Mouse (Mus musculus): Measurements from ENCODE around the gene Spata45. TPM values are rescaled to one million over a fixed set of nuclear protein-coding genes. Genes with fewer than 3 reads are reported as not detected.
"Not testable (repeated sequence)": the region's sequence is repeated elsewhere in the genome, so short reads cannot be mapped to it uniquely, and the experiment has no call there.

Gene Spata45
- polyA plus RNA-seq, 1 experiment from 2014 or later, result not detected

- Histone ChIP-seq H3K9ac (replicated peaks; ENCODE audit: low read length) (no peak overlapping the region), H3K27me3 (ENCODE audit: control insufficient read depth, insufficient read depth, low read length) (no peaks in the 10 kb centered on the region), H3K27ac (replicated peaks; ENCODE audit: low read depth, low read length) (no peak overlapping the region), H3K9me3 (ENCODE audit: control insufficient read depth, low read length) (no peaks in the 10 kb centered on the region), H3K36me3 (ENCODE audit: control insufficient read depth, insufficient read depth, low read length) (no peaks in the 10 kb centered on the region), H3K4me3 (replicated peaks; ENCODE audit: low read depth, low read length) (no peak overlapping the region), H3K4me1 (ENCODE audit: control insufficient read depth, insufficient read depth, low read length) (peaks cover 2% of the 10 kb centered on the region), H3K4me2 (ENCODE audit: low read length) (no peak overlapping the region)
- no peak for ATAC-seq (ENCODE audit: low FRiP score, low TSS enrichment)
- peak; percentile 4 for DNase-seq
- WGBS, result 46% methylated on average over 10 of the region's 10 CpGs
Observed at GRCm38 (mm10) chr1:191030182-191030581, 6.3 kb upstream of the Spata45 start.

- H3K9me3 ChIP-seq (ENCODE audit: control insufficient read depth, low read length); H3K27me3 ChIP-seq (ENCODE audit: control insufficient read depth, insufficient read depth, low read length); H3K4me3 ChIP-seq (replicated peaks; ENCODE audit: low read depth, low read length); H3K9ac ChIP-seq (replicated peaks; ENCODE audit: low read length); DNase-seq; H3K4me1 ChIP-seq (ENCODE audit: control insufficient read depth, insufficient read depth, low read length); H3K4me2 ChIP-seq (ENCODE audit: low read length); ATAC-seq (ENCODE audit: low FRiP score, low TSS enrichment); H3K36me3 ChIP-seq (ENCODE audit: control insufficient read depth, insufficient read depth, low read length); H3K27ac ChIP-seq (replicated peaks; ENCODE audit: low read depth, low read length): not testable (repeated sequence)
- 84% methylated on average over 6 of the region's 6 CpGs for WGBS
Observed at GRCm38 (mm10) chr1:191030922-191031425, 5.5 kb upstream of the Spata45 start.

DNA sequence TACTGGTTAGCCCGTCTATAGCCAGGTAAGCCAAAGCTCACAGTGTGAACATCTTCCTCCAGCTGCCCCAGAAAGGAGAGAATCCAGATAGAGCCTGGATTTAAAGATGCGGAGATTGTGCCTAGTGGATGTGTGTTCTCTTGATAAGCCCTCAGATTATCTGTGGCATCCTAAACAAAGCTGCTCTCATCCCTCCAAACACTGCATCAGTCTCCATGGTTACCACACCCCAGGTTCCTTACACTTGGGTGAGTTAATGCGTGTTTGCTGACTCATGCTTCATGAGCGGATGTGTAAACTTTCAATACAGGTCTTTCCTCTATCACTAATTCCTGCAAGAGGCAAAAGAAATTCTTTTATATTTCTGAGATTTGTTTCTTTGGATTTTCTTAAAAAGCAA lies 790 bp upstream of the Spata45 start:
- H3K4me2 ChIP-seq (ENCODE audit: low read length), result no peak overlapping the region
- 14% methylated on average over 4 of the region's 4 CpGs for WGBS
- ATAC-seq (ENCODE audit: low FRiP score, low TSS enrichment) (no peak), DNase-seq (peak; percentile 9)
- H3K4me3 ChIP-seq (replicated peaks; ENCODE audit: low read depth, low read length), result no peak overlapping the region
- H3K27ac ChIP-seq (replicated peaks; ENCODE audit: low read depth, low read length), result no peak overlapping the region
- no peaks in the 10 kb centered on the region for H3K27me3 ChIP-seq (ENCODE audit: control insufficient read depth, insufficient read depth, low read length)
- no peaks in the 10 kb centered on the region for H3K9me3 ChIP-seq (ENCODE audit: control insufficient read depth, low read length)
- H3K9ac ChIP-seq (replicated peaks; ENCODE audit: low read length), result no peak overlapping the region
- H3K4me1 ChIP-seq (ENCODE audit: control insufficient read depth, insufficient read depth, low read length), result no peaks in the 10 kb centered on the region
- no peaks in the 10 kb centered on the region for H3K36me3 ChIP-seq (ENCODE audit: control insufficient read depth, insufficient read depth, low read length)

- WGBS, result 92% methylated on average over 4 of the region's 4 CpGs
- H3K9me3 ChIP-seq (ENCODE audit: control insufficient read depth, low read length), result no peaks in the 10 kb centered on the region
- no peaks in the 10 kb centered on the region for H3K4me1 ChIP-seq (ENCODE audit: control insufficient read depth, insufficient read depth, low read length)
- no peak for ATAC-seq (ENCODE audit: low FRiP score, low TSS enrichment)
- no peak overlapping the region for H3K9ac ChIP-seq (replicated peaks; ENCODE audit: low read length)
- no peak for DNase-seq
- H3K27me3 ChIP-seq (ENCODE audit: control insufficient read depth, insufficient read depth, low read length), result no peaks in the 10 kb centered on the region
- no peak overlapping the region for H3K4me2 ChIP-seq (ENCODE audit: low read length)
- no peak overlapping the region for H3K27ac ChIP-seq (replicated peaks; ENCODE audit: low read depth, low read length)
- no peaks in the 10 kb centered on the region for H3K36me3 ChIP-seq (ENCODE audit: control insufficient read depth, insufficient read depth, low read length)
- H3K4me3 ChIP-seq (replicated peaks; ENCODE audit: low read depth, low read length), result no peak overlapping the region
Observed at GRCm38 (mm10) chr1:191037999-191038398, 1.6 kb downstream of the Spata45 start.

DNA sequence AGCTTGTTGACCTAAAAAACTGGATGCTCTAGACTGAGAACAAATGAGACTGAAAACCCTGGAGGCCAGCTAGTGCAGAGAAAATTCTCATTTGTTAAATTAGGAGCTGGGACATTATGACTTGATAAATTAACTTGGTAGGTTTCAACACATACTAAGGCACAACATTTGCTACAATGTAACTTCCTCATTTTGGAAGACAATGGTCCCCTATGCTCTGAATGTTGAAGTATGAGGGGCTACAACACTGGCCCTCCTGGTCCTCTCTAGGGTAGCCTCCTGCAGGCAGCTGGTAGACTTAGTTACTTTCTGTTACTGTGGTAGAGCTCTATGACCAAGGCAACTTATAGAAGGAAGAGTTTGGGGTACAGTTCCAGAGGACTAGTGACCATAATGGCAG lies 4.9 kb downstream of the Spata45 start:
- Histone ChIP-seq H3K4me1 (ENCODE audit: control insufficient read depth, insufficient read depth, low read length) (no peaks in the 10 kb centered on the region), H3K27ac (replicated peaks; ENCODE audit: low read depth, low read length) (no peak overlapping the region), H3K9me3 (ENCODE audit: control insufficient read depth, low read length) (no peaks in the 10 kb centered on the region), H3K9ac (replicated peaks; ENCODE audit: low read length) (no peak overlapping the region), H3K4me3 (replicated peaks; ENCODE audit: low read depth, low read length) (no peak overlapping the region), H3K27me3 (ENCODE audit: control insufficient read depth, insufficient read depth, low read length) (no peaks in the 10 kb centered on the region), H3K36me3 (ENCODE audit: control insufficient read depth, insufficient read depth, low read length) (no peaks in the 10 kb centered on the region), H3K4me2 (ENCODE audit: low read length) (no peak overlapping the region)
- no peak for DNase-seq
- no peak for ATAC-seq (ENCODE audit: low FRiP score, low TSS enrichment)

GRCm38 (mm10) chr1:191042106-191042505 lies 5.7 kb downstream of the Spata45 start:
- Histone ChIP-seq H3K36me3 (ENCODE audit: control insufficient read depth, insufficient read depth, low read length) (no peaks in the 10 kb centered on the region), H3K4me2 (ENCODE audit: low read length) (no peak overlapping the region), H3K27ac (replicated peaks; ENCODE audit: low read depth, low read length) (no peak overlapping the region), H3K9me3 (ENCODE audit: control insufficient read depth, low read length) (no peaks in the 10 kb centered on the region), H3K4me3 (replicated peaks; ENCODE audit: low read depth, low read length) (no peak overlapping the region), H3K4me1 (ENCODE audit: control insufficient read depth, insufficient read depth, low read length) (no peaks in the 10 kb centered on the region), H3K9ac (replicated peaks; ENCODE audit: low read length) (no peak overlapping the region), H3K27me3 (ENCODE audit: control insufficient read depth, insufficient read depth, low read length) (no peaks in the 10 kb centered on the region)
- 89% methylated on average over 5 of the region's 5 CpGs for WGBS
- no peak for DNase-seq
- no peak for ATAC-seq (ENCODE audit: low FRiP score, low TSS enrichment)

DNA sequence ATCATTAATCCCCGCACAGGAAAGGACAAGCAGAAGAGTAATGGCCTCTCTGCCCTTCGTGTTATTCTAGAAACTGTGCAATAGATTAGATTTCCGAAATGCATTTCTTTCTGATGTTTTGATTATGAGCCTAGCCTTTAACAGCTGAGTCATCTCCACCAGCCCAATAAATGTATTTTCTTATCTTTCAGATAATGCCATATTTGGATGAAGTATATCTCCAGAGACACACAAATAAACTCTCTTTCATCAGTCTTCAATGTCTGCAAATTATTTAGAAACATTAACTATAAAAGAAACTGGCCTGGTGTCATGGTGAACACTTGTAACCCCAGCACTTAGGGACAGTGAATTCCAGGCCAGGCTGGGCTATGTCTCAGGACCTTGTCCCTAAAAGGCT lies 6.2 kb downstream of the Spata45 start:
- Histone ChIP-seq H3K9ac (replicated peaks; ENCODE audit: low read length) (no peak overlapping the region), H3K36me3 (ENCODE audit: control insufficient read depth, insufficient read depth, low read length) (no peaks in the 10 kb centered on the region), H3K4me1 (ENCODE audit: control insufficient read depth, insufficient read depth, low read length) (no peaks in the 10 kb centered on the region), H3K27me3 (ENCODE audit: control insufficient read depth, insufficient read depth, low read length) (no peaks in the 10 kb centered on the region), H3K4me2 (ENCODE audit: low read length) (no peak overlapping the region), H3K4me3 (replicated peaks; ENCODE audit: low read depth, low read length) (no peak overlapping the region), H3K27ac (replicated peaks; ENCODE audit: low read depth, low read length) (no peak overlapping the region), H3K9me3 (ENCODE audit: control insufficient read depth, low read length) (no peaks in the 10 kb centered on the region)
- ATAC-seq (ENCODE audit: low FRiP score, low TSS enrichment) (no peak), DNase-seq (no peak)
- 85% methylated on average over 3 of the region's 3 CpGs for WGBS

DNA sequence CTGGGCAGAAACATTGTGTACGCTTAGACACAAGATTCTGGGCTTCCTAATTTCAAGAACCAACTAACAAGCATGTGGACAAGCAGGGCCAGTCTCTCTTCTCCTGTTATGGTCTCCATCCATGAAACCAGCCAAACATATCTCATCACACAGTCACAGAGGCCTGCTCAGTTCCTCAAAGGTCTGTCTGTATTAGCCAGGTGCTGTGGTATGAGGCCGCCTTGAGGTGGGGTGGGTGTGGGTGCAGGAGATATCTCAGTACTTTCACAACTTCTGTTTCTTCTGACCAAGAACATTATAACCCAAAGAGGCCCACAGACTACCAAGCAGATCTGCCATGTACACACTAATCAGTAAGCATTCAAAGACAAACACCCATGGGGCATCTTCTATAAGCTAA lies 8.8 kb downstream of the Spata45 start:
- H3K27ac ChIP-seq (replicated peaks; ENCODE audit: low read depth, low read length), result no peak overlapping the region
- no peak overlapping the region for H3K4me2 ChIP-seq (ENCODE audit: low read length)
- no peaks in the 10 kb centered on the region for H3K9me3 ChIP-seq (ENCODE audit: control insufficient read depth, low read length)
- H3K4me1 ChIP-seq (ENCODE audit: control insufficient read depth, insufficient read depth, low read length), result no peaks in the 10 kb centered on the region
- 95% methylated on average over 2 of the region's 2 CpGs for WGBS
- no peaks in the 10 kb centered on the region for H3K27me3 ChIP-seq (ENCODE audit: control insufficient read depth, insufficient read depth, low read length)
- no peaks in the 10 kb centered on the region for H3K36me3 ChIP-seq (ENCODE audit: control insufficient read depth, insufficient read depth, low read length)
- H3K4me3 ChIP-seq (replicated peaks; ENCODE audit: low read depth, low read length), result no peak overlapping the region
- DNase-seq (no peak), ATAC-seq (ENCODE audit: low FRiP score, low TSS enrichment) (no peak)
- H3K9ac ChIP-seq (replicated peaks; ENCODE audit: low read length), result no peak overlapping the region

- H3K9ac ChIP-seq (replicated peaks; ENCODE audit: low read length), result no peak overlapping the region
- no peaks in the 10 kb centered on the region for H3K36me3 ChIP-seq (ENCODE audit: control insufficient read depth, insufficient read depth, low read length)
- DNase-seq, result no peak
- no peaks in the 10 kb centered on the region for H3K27me3 ChIP-seq (ENCODE audit: control insufficient read depth, insufficient read depth, low read length)
- no peak for ATAC-seq (ENCODE audit: low FRiP score, low TSS enrichment)
- WGBS, result 67% methylated on average over 7 of the region's 7 CpGs
- H3K4me3 ChIP-seq (replicated peaks; ENCODE audit: low read depth, low read length), result no peak overlapping the region
- no peak overlapping the region for H3K27ac ChIP-seq (replicated peaks; ENCODE audit: low read depth, low read length)
- no peak overlapping the region for H3K4me2 ChIP-seq (ENCODE audit: low read length)
- no peaks in the 10 kb centered on the region for H3K4me1 ChIP-seq (ENCODE audit: control insufficient read depth, insufficient read depth, low read length)
- H3K9me3 ChIP-seq (ENCODE audit: control insufficient read depth, low read length), result no peaks in the 10 kb centered on the region
Observed at GRCm38 (mm10) chr1:191046231-191046824, 9.9 kb downstream of the Spata45 start.
